Mouse (Mus musculus): ENCODE data around the gene Swap70. TPM values are rescaled to one million over a fixed set of nuclear protein-coding genes. Genes with fewer than 3 reads are reported as not detected.
A peak's percentile ranks its signal among the peaks of the same experiment; 100 is the strongest.

The Swap70 gene
- polyA plus RNA-seq, 1 experiment from 2014 or later, result 22.5 TPM

DNA sequence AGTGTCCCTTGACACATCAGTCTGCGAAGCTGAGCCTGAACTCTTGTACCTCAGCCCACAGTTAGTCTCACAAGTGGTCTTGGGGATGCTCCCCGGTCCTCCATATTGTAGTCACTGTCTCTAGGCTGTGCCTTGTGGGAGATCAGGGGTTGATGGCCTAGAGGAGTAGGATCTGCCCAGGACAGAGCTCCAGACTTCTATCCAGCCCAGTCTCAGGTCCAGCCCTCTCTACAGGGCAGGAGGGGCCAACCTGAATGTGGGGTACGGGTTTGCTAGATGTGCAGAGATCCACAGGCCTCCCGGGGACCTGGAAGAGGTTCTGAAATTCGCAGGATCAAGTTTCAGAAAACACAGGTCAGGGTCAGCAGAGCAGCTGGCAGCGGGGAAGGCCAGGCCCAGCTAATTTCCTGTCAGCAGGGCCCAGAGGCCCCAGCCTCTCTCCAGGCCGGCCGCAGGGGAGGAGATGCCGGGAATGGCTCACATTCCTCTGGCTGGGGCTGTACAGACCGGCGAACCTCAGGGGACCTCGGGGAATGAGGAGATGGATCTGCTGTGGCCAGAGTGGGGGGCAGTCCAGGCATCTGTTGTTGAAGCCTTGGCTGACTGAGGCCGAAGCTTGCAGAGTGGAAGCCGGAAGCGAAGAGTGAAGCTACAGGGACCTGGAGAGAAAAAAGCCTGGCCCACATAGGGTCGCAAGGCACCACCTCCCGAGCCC, 75.5 kb downstream of the Swap70 start:
- Histone ChIP-seq H3K4me1 (peaks cover 22% of the 10 kb centered on the region), H3K27me3 (replicated peaks) (no peaks in the 10 kb centered on the region), H3K4me3 (replicated peaks) (no peak overlapping the region), H3K9me3 (no peaks in the 10 kb centered on the region), H3K4me2 (no peak overlapping the region), H3K36me3 (no peaks in the 10 kb centered on the region), H3K9ac (no peak overlapping the region), H3K27ac (peak overlapping the region; percentile 88)
- ATAC-seq (ENCODE audit: insufficient read depth, low FRiP score, low read depth), result peak; percentile 90
- WGBS, result 23% methylated on average over 17 of the region's 17 CpGs

- ATAC-seq (ENCODE audit: insufficient read depth, low FRiP score, low read depth), result peak; percentile 25; the same call in 1 of the 2 replicates
- 41% methylated on average over 4 of the region's 4 CpGs for WGBS
Measured at GRCm38 (mm10) chr7:110297611-110298010, 76.1 kb downstream of the Swap70 start.

GRCm38 (mm10) chr7:110298090-110298489, 76.6 kb downstream of the Swap70 start:
- Histone ChIP-seq H3K4me2 (no peak overlapping the region), H3K4me3 (replicated peaks) (no peak overlapping the region), H3K4me1 (peaks cover 22% of the 10 kb centered on the region), H3K27ac (peak overlapping the region; percentile 88), H3K36me3 (no peaks in the 10 kb centered on the region), H3K27me3 (replicated peaks) (no peaks in the 10 kb centered on the region), H3K9ac (no peak overlapping the region), H3K9me3 (no peaks in the 10 kb centered on the region)
- no peak for ATAC-seq (ENCODE audit: insufficient read depth, low FRiP score, low read depth)
- WGBS, result 84% methylated on average over 7 of the region's 7 CpGs

More at GRCm38 (mm10) chr7:110297611-110298010, 76.1 kb downstream of the Swap70 start:
- peaks cover 22% of the 10 kb centered on the region for H3K4me1 ChIP-seq
- no peak overlapping the region for H3K9ac ChIP-seq
- no peaks in the 10 kb centered on the region for H3K27me3 ChIP-seq (replicated peaks)
- H3K4me3 ChIP-seq (replicated peaks), result no peak overlapping the region
- peak overlapping the region; percentile 88 for H3K27ac ChIP-seq
- no peaks in the 10 kb centered on the region for H3K9me3 ChIP-seq
- H3K36me3 ChIP-seq, result no peaks in the 10 kb centered on the region
- H3K4me2 ChIP-seq, result no peak overlapping the region

- WGBS, result 85% methylated on average over 17 of the region's 17 CpGs
- no peaks in the 10 kb centered on the region for H3K36me3 ChIP-seq
- H3K27ac ChIP-seq, result no peak overlapping the region
- peaks cover 22% of the 10 kb centered on the region for H3K4me1 ChIP-seq
- H3K27me3 ChIP-seq (replicated peaks), result no peaks in the 10 kb centered on the region
- ATAC-seq (ENCODE audit: insufficient read depth, low FRiP score, low read depth), result no peak
- no peak overlapping the region for H3K4me3 ChIP-seq (replicated peaks)
- H3K4me2 ChIP-seq, result no peak overlapping the region
- H3K9me3 ChIP-seq, result no peaks in the 10 kb centered on the region
- no peak overlapping the region for H3K9ac ChIP-seq
Measured at GRCm38 (mm10) chr7:110298739-110299410, 77.4 kb downstream of the Swap70 start.

- Histone ChIP-seq H3K27ac (no peak overlapping the region), H3K36me3 (no peaks in the 10 kb centered on the region)
Measured at GRCm38 (mm10) chr7:110302886-110303285, 81.4 kb downstream of the Swap70 start.

GRCm38 (mm10) chr7:110305486-110305885, 84.0 kb downstream of the Swap70 start:
- Histone ChIP-seq H3K4me2 (no peak overlapping the region), H3K9me3 (no peaks in the 10 kb centered on the region), H3K36me3 (peaks cover 15% of the 10 kb centered on the region; the same call in 1 of the 2 replicates), H3K4me3 (replicated peaks) (no peak overlapping the region), H3K27ac (no peak overlapping the region), H3K9ac (no peak overlapping the region), H3K4me1 (no peaks in the 10 kb centered on the region), H3K27me3 (replicated peaks) (no peaks in the 10 kb centered on the region)
- 91% methylated on average over 4 of the region's 4 CpGs for WGBS
- no peak for ATAC-seq (ENCODE audit: insufficient read depth, low FRiP score, low read depth)

More at GRCm38 (mm10) chr7:110302886-110303285, 81.4 kb downstream of the Swap70 start:
- Histone ChIP-seq H3K4me3 (replicated peaks) (no peak overlapping the region), H3K4me2 (no peak overlapping the region), H3K9me3 (no peaks in the 10 kb centered on the region), H3K27me3 (replicated peaks) (no peaks in the 10 kb centered on the region), H3K9ac (no peak overlapping the region), H3K4me1 (peaks cover 7% of the 10 kb centered on the region; the same call in 1 of the 2 replicates)
- WGBS, result 51% methylated on average over 6 of the region's 6 CpGs
- no peak for ATAC-seq (ENCODE audit: insufficient read depth, low FRiP score, low read depth)

GRCm38 (mm10) chr7:110306281-110306680, 84.8 kb downstream of the Swap70 start:
- Histone ChIP-seq H3K27ac (no peak overlapping the region), H3K9me3 (no peaks in the 10 kb centered on the region), H3K4me2 (no peak overlapping the region), H3K36me3 (peaks cover 16% of the 10 kb centered on the region; the same call in 1 of the 2 replicates), H3K9ac (no peak overlapping the region), H3K4me3 (replicated peaks) (no peak overlapping the region), H3K4me1 (no peaks in the 10 kb centered on the region), H3K27me3 (replicated peaks) (no peaks in the 10 kb centered on the region)
- WGBS, result 56% methylated on average over 5 of the region's 5 CpGs
- ATAC-seq (ENCODE audit: insufficient read depth, low FRiP score, low read depth), result no peak

DNA sequence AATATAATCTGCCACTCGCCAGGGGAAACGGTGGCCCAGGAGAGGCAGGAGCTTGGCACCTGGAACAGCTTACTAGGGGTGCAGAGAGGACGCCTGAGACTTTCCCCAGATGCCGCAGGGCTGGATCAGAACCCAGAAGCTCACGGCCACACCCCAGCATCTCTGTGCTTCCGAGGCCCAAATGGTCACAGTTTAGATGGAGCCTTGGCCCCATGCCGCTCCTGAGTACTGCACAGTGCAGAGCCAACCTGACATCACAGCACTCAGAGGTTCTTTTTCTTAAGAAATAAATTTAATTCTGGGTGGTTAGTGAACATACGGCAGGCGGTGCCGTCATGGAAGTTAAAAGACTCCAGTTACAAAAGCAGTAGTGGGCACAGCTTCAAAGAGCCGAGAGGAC, 86.2 kb downstream of the Swap70 start:
- Histone ChIP-seq H3K36me3 (peaks cover 24% of the 10 kb centered on the region), H3K4me3 (replicated peaks) (no peak overlapping the region), H3K4me1 (no peaks in the 10 kb centered on the region), H3K4me2 (no peak overlapping the region), H3K9ac (no peak overlapping the region), H3K27me3 (replicated peaks) (no peaks in the 10 kb centered on the region), H3K9me3 (no peaks in the 10 kb centered on the region), H3K27ac (no peak overlapping the region)
- WGBS, result 84% methylated on average over 11 of the region's 11 CpGs
- ATAC-seq (ENCODE audit: insufficient read depth, low FRiP score, low read depth), result no peak

GRCm38 (mm10) chr7:110309246-110309645, 87.7 kb downstream of the Swap70 start:
- ATAC-seq (ENCODE audit: insufficient read depth, low FRiP score, low read depth), result no peak
- H3K27ac ChIP-seq, result no peak overlapping the region
- no peak overlapping the region for H3K4me2 ChIP-seq
- H3K9me3 ChIP-seq, result no peaks in the 10 kb centered on the region
- no peak overlapping the region for H3K4me3 ChIP-seq (replicated peaks)
- no peaks in the 10 kb centered on the region for H3K4me1 ChIP-seq
- WGBS, result 89% methylated on average over 8 of the region's 8 CpGs
- no peaks in the 10 kb centered on the region for H3K27me3 ChIP-seq (replicated peaks)
- no peak overlapping the region for H3K9ac ChIP-seq
- H3K36me3 ChIP-seq, result peaks cover 24% of the 10 kb centered on the region

DNA sequence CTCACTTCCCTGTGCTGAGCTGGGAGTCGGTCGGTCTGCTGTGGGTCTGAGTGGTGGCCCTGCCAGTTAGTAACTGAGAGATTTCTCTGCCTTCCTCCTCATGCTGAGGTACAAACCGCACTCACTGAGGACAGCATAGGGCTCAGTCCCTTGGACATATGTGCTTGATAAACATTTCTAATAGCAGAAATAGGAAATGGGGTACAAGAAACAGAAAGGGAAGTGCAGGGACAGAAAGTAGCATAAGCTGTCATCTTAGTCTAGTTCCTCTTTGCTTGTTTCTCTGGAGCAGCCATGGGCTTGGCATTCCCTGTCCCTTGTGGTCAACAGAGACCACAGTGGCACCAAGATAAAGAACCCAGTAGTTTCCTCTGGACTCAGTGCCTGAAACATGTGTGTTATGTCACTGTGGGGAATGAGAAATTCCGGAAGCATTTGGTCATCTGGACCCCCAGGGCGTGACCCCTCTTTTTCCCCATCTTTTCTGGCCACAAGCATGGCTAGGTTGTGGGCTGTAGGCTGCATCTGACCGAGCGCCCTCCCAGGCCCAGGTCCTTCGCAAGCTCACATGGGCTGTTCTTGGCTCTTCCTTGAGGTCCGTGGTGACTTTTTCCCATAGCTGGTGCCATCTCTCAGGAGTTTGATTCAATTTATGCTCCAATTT, 92.0 kb downstream of the Swap70 start:
- H3K4me2 ChIP-seq, result no peak overlapping the region
- no peaks in the 10 kb centered on the region for H3K4me1 ChIP-seq
- H3K36me3 ChIP-seq, result peaks cover 42% of the 10 kb centered on the region
- ATAC-seq (ENCODE audit: insufficient read depth, low FRiP score, low read depth), result no peak
- H3K27me3 ChIP-seq (replicated peaks), result no peaks in the 10 kb centered on the region
- WGBS, result 88% methylated on average over 9 of the region's 9 CpGs
- no peaks in the 10 kb centered on the region for H3K9me3 ChIP-seq
- H3K9ac ChIP-seq, result no peak overlapping the region
- no peak overlapping the region for H3K27ac ChIP-seq
- no peak overlapping the region for H3K4me3 ChIP-seq (replicated peaks)

DNA sequence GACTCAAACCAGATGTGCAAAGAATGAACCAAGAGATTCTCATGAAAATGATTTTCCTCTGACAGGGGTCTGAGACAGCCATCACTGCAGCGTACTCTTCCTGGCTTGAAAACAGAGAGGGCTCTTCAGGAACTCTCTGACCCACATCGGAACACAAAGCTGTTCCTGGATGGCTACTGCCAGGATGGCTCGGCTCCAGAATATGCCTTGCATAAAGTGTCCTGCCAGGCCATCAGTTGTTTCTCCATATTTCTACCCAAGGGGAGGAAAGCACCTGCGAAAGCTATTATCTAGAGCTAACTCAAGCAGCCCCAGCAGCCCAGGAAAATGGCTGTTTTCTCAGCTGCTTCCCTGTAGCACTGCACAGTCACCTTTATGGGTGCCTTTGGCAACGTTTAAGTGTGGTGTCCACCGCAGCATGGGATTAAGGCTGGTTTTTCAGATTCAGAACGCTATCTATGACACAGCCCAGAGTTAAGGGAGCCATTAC, 92.9 kb downstream of the Swap70 start:
- no peak for ATAC-seq (ENCODE audit: insufficient read depth, low FRiP score, low read depth)
- Histone ChIP-seq H3K9me3 (no peaks in the 10 kb centered on the region), H3K27me3 (replicated peaks) (no peaks in the 10 kb centered on the region), H3K4me1 (no peaks in the 10 kb centered on the region), H3K36me3 (peaks cover 35% of the 10 kb centered on the region), H3K9ac (no peak overlapping the region), H3K4me2 (no peak overlapping the region), H3K27ac (no peak overlapping the region), H3K4me3 (replicated peaks) (no peak overlapping the region)
- WGBS, result 92% methylated on average over 7 of the region's 7 CpGs

- Histone ChIP-seq H3K9me3 (no peaks in the 10 kb centered on the region), H3K36me3 (peaks cover 29% of the 10 kb centered on the region), H3K27ac (no peak overlapping the region), H3K27me3 (replicated peaks) (no peaks in the 10 kb centered on the region), H3K4me3 (replicated peaks) (no peak overlapping the region), H3K4me1 (no peaks in the 10 kb centered on the region), H3K4me2 (no peak overlapping the region), H3K9ac (no peak overlapping the region)
- no peak for ATAC-seq (ENCODE audit: insufficient read depth, low FRiP score, low read depth)
- WGBS, result 83% methylated on average over 1 of the region's 1 CpGs
Measured at GRCm38 (mm10) chr7:110315352-110315751, 93.8 kb downstream of the Swap70 start.
